Mouse (Mus musculus): ENCODE results near the gene Usp45. TPM values are rescaled to one million over a fixed set of nuclear protein-coding genes. Genes with fewer than 3 reads are reported as not detected.

Usp45 gene
- total RNA-seq, 2 experiments from 2014 or later: 49.8 to 50.9 TPM

GRCm38 (mm10) chr4:21786268-21786667 is 19.3 kb downstream of the Usp45 start:
- intact Hi-C loops (cut with DNase I): no loop called here
- DNase-seq (ENCODE audit: low spot score in 2 of 2): no peak

GRCm38 (mm10) chr4:21788903-21789302 is 21.9 kb downstream of the Usp45 start:
- intact Hi-C loops (cut with DNase I): no loop called here
- no peak for DNase-seq (ENCODE audit: low spot score in 2 of 2)

- intact Hi-C loops (cut with DNase I): no loop called here
- no peak for DNase-seq (ENCODE audit: low spot score in 2 of 2)
Observed at GRCm38 (mm10) chr4:21789836-21790235, 22.9 kb downstream of the Usp45 start.

GRCm38 (mm10) chr4:21793631-21794030 is 26.7 kb downstream of the Usp45 start:
- intact Hi-C loops (cut with DNase I): no loop called here
- peak in 1 of 2 experiments; percentile 9 for DNase-seq (ENCODE audit: low spot score in 2 of 2)

GRCm38 (mm10) chr4:21801013-21801412 is 34.1 kb downstream of the Usp45 start:
- no peak for DNase-seq (ENCODE audit: low spot score in 2 of 2)
- intact Hi-C loops (cut with DNase I): no loop called here

GRCm38 (mm10) chr4:21801620-21802019 is 34.7 kb downstream of the Usp45 start:
- DNase-seq (ENCODE audit: low spot score in 2 of 2): no peak
- intact Hi-C loops (cut with DNase I): no loop called here

GRCm38 (mm10) chr4:21807204-21807603 is 40.2 kb downstream of the Usp45 start:
- DNase-seq (ENCODE audit: low spot score in 2 of 2): no peak
- intact Hi-C loops (cut with DNase I): no loop called here

- intact Hi-C loops (cut with DNase I): loop anchor here (5.0 kb wide), 2 partner anchors 83 to 373 kb away; partner anchors contain the start of gene Ccnc
- no peak for DNase-seq (ENCODE audit: low spot score in 2 of 2)
Observed at GRCm38 (mm10) chr4:21810608-21811007, 43.7 kb downstream of the Usp45 start.

- no peak for DNase-seq (ENCODE audit: low spot score in 2 of 2)
- intact Hi-C loops (cut with DNase I): loop anchor here (5.0 kb wide), 2 partner anchors 85 to 375 kb away; partner anchors contain the start of gene Ccnc
Observed at GRCm38 (mm10) chr4:21812635-21813034, 45.7 kb downstream of the Usp45 start.

- peak; percentile 36 to 46 for DNase-seq (ENCODE audit: low spot score in 2 of 2)
- intact Hi-C loops (cut with DNase I): loop anchor here (1.0 to 5.0 kb wide), 3 partner anchors 87 to 377 kb away; partner anchors contain the start of gene Ccnc
Observed at GRCm38 (mm10) chr4:21814029-21814428, 47.1 kb downstream of the Usp45 start.

- no peak for DNase-seq (ENCODE audit: low spot score in 2 of 2)
- intact Hi-C loops (cut with DNase I): no loop called here
Observed at GRCm38 (mm10) chr4:21826616-21827015, 59.7 kb downstream of the Usp45 start.

- intact Hi-C loops (cut with DNase I): no loop called here
- DNase-seq (ENCODE audit: low spot score in 2 of 2): no peak
Observed at GRCm38 (mm10) chr4:21832844-21833243, 65.9 kb downstream of the Usp45 start.

- intact Hi-C loops (cut with DNase I): loop anchor here (2.0 to 5.0 kb wide), 3 partner anchors 83 to 143 kb away; partner anchors contain the start of gene Faxc
Observed at GRCm38 (mm10) chr4:21847481-21848286, 80.7 kb downstream of the Usp45 start, which contains the start of gene Pnisr. Gene Pnisr, plus strand, starts transcription at chr4:21847583.

GRCm38 (mm10) chr4:21848287-21848630 is 81.3 kb downstream of the Usp45 start:
- intact Hi-C loops (cut with DNase I): loop anchor here (2.0 to 5.0 kb wide), 2 partner anchors 83 to 104 kb away; partner anchors contain the start of gene Faxc
- DNase-seq (ENCODE audit: low spot score in 2 of 2): peak; percentile 86 to 91

More at GRCm38 (mm10) chr4:21847481-21848286, 80.7 kb downstream of the Usp45 start, which contains the start of gene Pnisr:
- peak; percentile 96 to 98 for DNase-seq (ENCODE audit: low spot score in 2 of 2)

GRCm38 (mm10) chr4:21857481-21857880 is 90.5 kb downstream of the Usp45 start:
- intact Hi-C loops (cut with DNase I): no loop called here
- peak in 1 of 2 experiments; percentile 16 for DNase-seq (ENCODE audit: low spot score in 2 of 2)

- no peak for DNase-seq (ENCODE audit: low spot score in 2 of 2)
- intact Hi-C loops (cut with DNase I): no loop called here
Observed at GRCm38 (mm10) chr4:21865226-21865625, 98.3 kb downstream of the Usp45 start.

GRCm38 (mm10) chr4:21878776-21879175 is 111.8 kb downstream of the Usp45 start:
- no peak for DNase-seq (ENCODE audit: low spot score in 2 of 2)
- intact Hi-C loops (cut with DNase I): loop anchor here (2.0 to 5.0 kb wide), 3 partner anchors 52 to 114 kb away; partner anchors contain the start of gene Faxc

- peak; percentile 87 to 91 for DNase-seq (ENCODE audit: low spot score in 2 of 2)
- intact Hi-C loops (cut with DNase I): loop anchor here (2.0 to 5.0 kb wide), 3 partner anchors 51 to 113 kb away; partner anchors contain the start of gene Faxc
Observed at GRCm38 (mm10) chr4:21879565-21880220, 112.7 kb downstream of the Usp45 start, which contains the start of gene Coq3. Gene Coq3, plus strand, starts transcription at chr4:21879673.

- DNase-seq (ENCODE audit: low spot score in 2 of 2): no peak
- intact Hi-C loops (cut with DNase I): no loop called here
Observed at GRCm38 (mm10) chr4:21882806-21883205, 115.8 kb downstream of the Usp45 start.

GRCm38 (mm10) chr4:21885831-21886230 is 118.9 kb downstream of the Usp45 start:
- DNase-seq (ENCODE audit: low spot score in 2 of 2): peak in 1 of 2 experiments; percentile 28
- intact Hi-C loops (cut with DNase I): no loop called here
